Mouse (Mus musculus): ENCODE data around the gene Clasp1. TPM values are rescaled to one million over a fixed set of nuclear protein-coding genes. Genes with fewer than 3 reads are reported as not detected.

Gene Clasp1
- total RNA-seq, 2 experiments from 2014 or later: 35.9 to 36.6 TPM

DNA sequence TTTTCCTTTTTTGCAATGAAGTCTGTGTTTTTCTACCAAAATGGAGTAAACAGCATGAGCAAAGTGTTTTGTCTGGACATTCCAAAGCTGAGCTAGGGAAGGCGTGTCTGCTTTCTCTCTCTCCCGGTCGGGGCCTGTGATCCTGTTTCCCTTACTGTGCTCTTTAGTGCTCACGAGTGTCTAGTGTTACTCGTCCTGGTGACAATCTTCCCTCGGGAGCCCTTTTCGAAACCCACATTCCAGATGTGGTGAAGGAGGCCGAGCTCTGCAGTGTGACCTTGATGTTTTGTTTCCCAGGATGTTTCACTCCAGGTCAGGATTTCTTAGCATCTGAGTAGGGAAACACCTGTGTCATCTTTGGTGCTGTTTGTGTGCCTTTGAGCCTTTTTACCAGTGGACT lies 13.7 kb downstream of the Clasp1 start:
- no peak for DNase-seq (ENCODE audit: low spot score in 2 of 2)

DNA sequence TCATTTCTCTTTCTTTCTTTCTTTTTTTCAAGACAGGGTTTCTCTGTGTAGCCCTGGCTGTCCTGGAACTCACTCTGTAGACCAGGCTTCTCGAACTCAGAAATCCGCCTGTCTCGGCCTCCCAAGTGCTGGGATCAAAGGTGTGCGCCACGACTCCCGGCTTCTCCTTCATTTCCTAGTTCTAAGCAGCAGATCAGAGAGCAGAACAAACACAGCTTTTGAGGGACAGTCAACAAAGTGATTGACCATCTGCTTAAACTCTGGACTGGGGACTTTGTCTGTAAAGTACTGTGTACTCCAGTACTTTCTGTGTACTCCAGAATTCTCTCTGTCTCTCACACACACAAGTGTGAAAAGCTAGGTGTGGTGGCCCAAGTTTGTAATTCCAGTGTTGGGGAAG lies 14.1 kb downstream of the Clasp1 start:
- DNase-seq (ENCODE audit: low spot score in 2 of 2): no peak

- no peak for DNase-seq (ENCODE audit: low spot score in 2 of 2)
Observed at GRCm38 (mm10) chr1:118403440-118403839, 14.6 kb downstream of the Clasp1 start.

DNA sequence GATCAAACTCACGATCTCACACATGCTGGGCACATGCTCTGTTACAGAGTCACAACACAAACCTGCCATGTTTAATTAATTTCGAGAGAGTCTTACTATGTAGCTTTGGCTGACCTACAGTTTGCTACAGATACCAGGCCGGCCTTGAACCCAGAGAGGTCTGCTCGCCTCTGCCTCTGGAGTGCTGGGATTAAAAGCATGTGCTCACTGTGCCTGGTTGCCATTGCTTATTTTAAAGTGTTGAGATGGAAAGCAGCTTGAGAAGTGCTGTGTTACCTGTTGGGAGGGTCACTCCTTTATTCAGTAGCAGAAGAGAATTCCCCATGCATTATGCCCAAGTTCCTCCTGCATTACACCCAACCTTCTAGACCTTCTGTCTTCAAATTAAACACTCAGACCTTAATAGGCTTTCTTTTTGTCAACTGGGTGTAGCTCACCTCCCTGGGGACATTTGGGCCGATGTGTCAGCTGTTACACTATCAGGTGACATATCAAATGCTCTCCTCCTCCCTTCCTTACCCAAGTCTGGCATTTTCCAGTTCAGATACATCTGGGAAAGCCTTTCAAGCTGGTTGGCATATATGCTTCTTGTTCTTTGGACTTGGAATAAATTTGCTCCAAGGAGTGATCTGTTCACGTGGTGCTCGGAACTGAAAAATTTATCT lies 18.9 kb downstream of the Clasp1 start:
- DNase-seq (ENCODE audit: low spot score in 2 of 2): no peak

GRCm38 (mm10) chr1:118409249-118409648 lies 20.4 kb downstream of the Clasp1 start:
- no peak for DNase-seq (ENCODE audit: low spot score in 2 of 2)

- no peak for DNase-seq (ENCODE audit: low spot score in 2 of 2)
Observed at GRCm38 (mm10) chr1:118410824-118411223, 22.0 kb downstream of the Clasp1 start.

GRCm38 (mm10) chr1:118413169-118413568 lies 24.3 kb downstream of the Clasp1 start:
- no peak for DNase-seq (ENCODE audit: low spot score in 2 of 2)

- DNase-seq (ENCODE audit: low spot score in 2 of 2): no peak
Observed at GRCm38 (mm10) chr1:118417047-118417730, 28.3 kb downstream of the Clasp1 start.

- no peak for DNase-seq (ENCODE audit: low spot score in 2 of 2)
Observed at GRCm38 (mm10) chr1:118419399-118419798, 30.5 kb downstream of the Clasp1 start.

- DNase-seq (ENCODE audit: low spot score in 2 of 2): no peak
Observed at GRCm38 (mm10) chr1:118421149-118421548, 32.3 kb downstream of the Clasp1 start.

GRCm38 (mm10) chr1:118422812-118423211 lies 34.0 kb downstream of the Clasp1 start:
- DNase-seq (ENCODE audit: low spot score in 2 of 2): no peak

- no peak for DNase-seq (ENCODE audit: low spot score in 2 of 2)
Observed at GRCm38 (mm10) chr1:118425982-118426381, 37.1 kb downstream of the Clasp1 start.

GRCm38 (mm10) chr1:118428354-118429084 lies 39.7 kb downstream of the Clasp1 start:
- DNase-seq (ENCODE audit: low spot score in 2 of 2): no peak

GRCm38 (mm10) chr1:118431548-118431947 lies 42.7 kb downstream of the Clasp1 start:
- no peak for DNase-seq (ENCODE audit: low spot score in 2 of 2)

DNA sequence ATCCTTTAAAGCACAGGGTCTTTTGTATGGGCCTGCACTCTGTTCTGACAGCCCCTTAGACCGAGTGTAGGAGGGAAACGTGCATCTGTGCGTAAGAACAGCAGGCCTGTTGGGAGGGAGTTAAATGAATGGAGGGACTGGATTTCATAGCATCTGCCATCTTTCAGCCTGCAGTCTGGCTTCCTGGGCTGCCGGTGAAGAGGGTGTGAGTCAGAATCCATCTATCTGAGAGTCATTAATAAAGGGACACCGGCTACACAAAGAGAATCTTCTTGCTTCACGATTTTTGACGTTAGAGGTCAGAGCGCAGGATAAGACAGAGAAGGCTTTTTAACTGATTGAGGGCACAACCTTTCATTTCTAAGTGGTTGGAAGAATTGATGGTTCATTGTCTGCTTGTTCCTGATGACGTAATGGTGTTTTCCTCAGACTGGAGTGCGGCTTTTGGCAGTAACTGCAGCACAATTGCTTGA lies 46.2 kb downstream of the Clasp1 start:
- DNase-seq (ENCODE audit: low spot score in 2 of 2): no peak

DNA sequence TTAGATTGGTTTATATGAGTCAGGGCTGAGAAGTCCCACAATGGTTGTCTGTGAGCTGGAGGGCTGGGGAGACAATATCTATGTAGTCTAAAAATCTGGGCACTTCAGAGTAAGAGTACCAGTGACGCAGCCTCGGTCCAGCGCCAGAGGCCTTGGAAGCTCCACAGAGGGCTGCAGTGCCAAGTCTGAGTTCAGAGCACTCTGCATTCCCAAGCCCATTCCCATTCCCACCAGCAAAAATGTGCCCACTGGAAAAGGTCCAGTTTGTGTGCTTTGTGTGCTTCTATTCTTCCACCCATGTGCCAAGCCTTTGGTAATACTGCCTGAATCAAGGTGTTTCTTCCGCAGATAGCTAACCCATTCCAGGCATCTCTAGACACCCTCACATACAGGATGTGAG lies 49.0 kb downstream of the Clasp1 start:
- DNase-seq (ENCODE audit: low spot score in 2 of 2): no peak

DNA sequence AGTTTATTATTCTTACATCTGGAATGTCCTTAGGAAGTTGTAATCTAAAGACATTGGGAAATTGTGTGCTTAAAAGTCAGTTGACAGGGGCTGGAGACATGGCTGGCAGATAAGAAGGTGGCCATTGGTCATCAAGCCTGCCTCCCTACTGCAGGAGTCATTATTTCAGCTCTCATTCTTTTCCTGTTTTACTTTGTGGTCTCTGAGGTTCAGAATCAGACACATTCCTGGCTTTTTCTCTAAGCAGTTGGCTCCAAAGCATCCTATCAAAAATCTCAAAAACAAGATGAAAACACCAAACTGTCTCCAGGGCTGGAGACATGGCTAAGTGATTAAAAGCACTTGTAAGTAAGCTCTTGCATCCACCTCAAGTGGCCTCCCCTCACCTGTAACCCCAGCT lies 49.5 kb downstream of the Clasp1 start:
- no peak for DNase-seq (ENCODE audit: low spot score in 2 of 2)

GRCm38 (mm10) chr1:118440547-118440946 lies 51.7 kb downstream of the Clasp1 start:
- DNase-seq (ENCODE audit: low spot score in 2 of 2): no peak

- DNase-seq (ENCODE audit: low spot score in 2 of 2): no peak
Observed at GRCm38 (mm10) chr1:118444420-118444819, 55.6 kb downstream of the Clasp1 start.

GRCm38 (mm10) chr1:118444988-118445387 lies 56.1 kb downstream of the Clasp1 start:
- no peak for DNase-seq (ENCODE audit: low spot score in 2 of 2)

GRCm38 (mm10) chr1:118445441-118445840 lies 56.6 kb downstream of the Clasp1 start:
- DNase-seq (ENCODE audit: low spot score in 2 of 2): no peak

GRCm38 (mm10) chr1:118446006-118446405 lies 57.1 kb downstream of the Clasp1 start:
- no peak for DNase-seq (ENCODE audit: low spot score in 2 of 2)
